Mouse (Mus musculus) cerebellum, postnatal 14 days (tissue): ENCODE results near the gene Ptprg.
"Not testable (repeated sequence)": the region's sequence is repeated elsewhere in the genome, so short reads cannot be mapped to it uniquely, and the experiment has no call there.

Experiments
- DNase-seq, 2 experiments: peaks; one replicate each; pipeline ENCODE4 v3.0.0; 2021; ENCODE audit warnings: mixed read lengths in 2 of 2

Gene Ptprg

DNA sequence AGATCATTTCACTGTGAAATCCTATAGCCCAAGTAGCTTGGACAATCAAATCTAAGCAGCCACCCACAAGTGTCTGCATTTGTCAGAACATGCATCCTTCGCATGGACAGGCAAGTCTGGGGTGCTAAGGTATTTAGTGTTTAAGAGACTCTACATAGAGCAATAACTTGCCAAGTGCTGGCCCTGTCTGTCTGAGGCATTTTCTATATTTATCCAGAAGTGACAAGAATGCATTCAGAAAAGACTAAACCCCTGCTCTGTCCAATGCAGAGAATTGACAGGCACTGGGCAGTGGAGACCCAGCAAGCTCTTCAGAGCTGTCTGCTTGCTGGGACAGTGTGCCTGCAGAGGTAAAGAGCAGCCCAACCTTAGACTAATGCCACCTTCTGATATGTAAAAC lies 625.3 kb downstream of the Ptprg start:
- no peak for DNase-seq

DNA sequence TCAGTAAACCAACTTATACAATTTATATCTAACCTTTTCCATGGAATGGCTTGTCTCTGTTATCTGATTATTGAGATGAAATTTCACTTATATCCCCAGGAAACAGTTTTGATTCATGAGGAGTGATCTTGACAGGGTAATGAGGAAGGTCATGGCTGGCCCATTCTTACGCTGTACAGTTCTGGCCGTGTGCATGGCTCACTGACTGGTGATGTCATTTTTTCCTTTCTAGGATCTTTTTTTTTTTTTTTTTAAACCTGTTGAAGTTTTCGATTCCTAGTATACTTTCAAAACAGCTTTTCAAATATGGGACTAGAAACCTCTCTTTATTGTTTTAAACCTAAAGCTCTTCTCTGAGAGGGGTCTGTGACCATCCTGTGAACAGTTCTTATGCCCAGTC lies 626.8 kb downstream of the Ptprg start:
- no peak for DNase-seq

DNA sequence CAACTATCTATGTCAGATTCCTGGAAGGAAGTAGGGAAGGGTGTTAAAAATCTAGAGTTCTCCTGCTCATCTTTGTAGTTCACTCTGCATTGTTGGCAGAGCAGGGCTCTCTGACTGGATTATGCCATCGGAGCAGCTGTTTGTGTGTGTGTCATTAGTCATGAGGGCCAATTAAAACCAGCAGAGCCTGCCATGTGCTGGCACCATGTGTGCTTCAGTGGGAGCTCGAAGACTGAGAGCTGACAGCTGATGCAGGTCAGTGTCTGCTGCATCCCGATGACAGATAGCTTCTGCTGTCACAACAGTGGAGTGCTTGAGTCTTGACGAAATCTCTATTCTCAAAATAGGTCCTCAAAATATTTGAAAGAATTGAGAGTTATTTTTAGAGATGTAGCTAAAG lies 631.7 kb downstream of the Ptprg start:
- DNase-seq = peak; percentile 49 to 50

DNA sequence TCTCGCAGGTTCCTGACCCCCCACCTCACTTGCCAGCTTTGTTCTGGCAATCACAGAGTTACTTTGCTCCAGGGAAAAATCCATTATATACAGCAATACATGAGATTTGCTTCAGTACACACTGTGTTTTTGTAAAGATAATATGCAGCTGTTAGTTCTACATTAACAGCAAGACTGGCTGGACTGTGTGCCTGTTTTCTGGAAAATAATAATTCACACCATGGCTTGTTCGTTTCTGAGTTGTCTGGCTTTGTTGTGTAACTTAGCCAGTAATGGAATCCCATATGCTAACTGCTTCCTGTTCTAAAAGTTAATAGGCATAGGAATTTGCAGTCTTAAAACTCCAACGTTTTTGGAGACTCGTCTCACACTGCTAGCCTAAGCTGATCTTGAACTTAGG lies 635.0 kb downstream of the Ptprg start:
- no peak for DNase-seq

DNA sequence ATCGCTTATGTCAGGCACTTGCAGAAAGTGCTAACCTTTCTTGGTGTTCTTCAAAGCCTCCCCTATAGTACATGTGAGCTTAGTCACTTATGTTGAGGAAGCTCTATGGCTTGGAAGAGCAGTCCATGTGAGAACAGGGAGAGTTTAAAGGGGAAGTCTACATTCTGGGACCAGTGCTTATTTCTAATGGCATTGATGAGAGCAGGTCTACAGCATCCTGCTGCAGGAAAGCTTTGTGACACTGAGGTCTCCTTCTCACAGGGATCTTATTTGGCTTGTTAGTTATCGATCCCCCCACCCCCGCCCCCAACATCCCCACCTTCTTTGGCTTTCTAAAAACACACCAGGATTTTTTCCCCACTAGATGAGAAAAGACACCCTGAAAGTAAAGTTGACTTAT lies 635.9 kb downstream of the Ptprg start:
- DNase-seq = no peak

DNA sequence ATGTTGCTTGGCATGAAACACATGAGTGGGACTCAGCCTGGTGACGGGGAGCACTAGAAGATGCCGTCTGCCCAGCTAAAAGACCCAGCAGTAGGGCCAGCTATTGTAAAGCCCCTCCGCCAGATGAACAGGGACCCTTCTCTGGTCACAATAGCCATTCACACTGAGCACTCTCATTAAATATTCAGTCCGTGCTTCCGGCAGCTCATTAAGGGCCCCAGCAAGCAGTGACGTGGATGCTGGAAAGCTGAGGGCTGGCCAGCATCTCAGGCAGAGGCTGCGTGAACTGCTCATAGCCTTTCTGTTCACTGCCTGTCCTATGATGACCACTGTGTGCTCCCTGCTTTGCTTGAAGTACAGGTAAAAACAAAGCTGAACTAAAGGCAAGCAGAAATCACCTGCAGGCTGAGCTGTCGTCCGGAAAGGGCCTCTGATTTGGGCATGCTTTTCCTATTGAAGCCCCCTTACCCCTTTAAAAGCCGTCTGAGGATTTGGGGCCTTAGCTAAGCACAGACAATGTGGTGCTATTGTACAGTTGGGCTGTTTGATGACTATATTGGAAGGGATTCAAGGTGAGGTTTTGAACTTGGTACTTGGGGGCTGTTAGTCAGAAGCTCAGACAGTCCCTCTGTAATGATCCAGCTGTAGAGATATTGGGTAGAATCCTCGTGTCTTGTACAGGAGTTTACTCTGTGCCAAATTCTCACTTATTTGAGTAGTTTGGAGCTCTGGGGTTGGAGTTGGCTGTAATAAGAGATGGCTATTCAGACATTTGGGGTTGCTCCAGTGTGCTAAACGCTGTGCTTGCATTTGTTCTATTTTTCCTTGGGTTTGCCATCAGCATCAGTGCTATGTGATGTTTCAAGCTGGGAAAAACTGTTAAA lies 636.6 kb downstream of the Ptprg start:
- DNase-seq = peak; percentile 26 to 28

DNA sequence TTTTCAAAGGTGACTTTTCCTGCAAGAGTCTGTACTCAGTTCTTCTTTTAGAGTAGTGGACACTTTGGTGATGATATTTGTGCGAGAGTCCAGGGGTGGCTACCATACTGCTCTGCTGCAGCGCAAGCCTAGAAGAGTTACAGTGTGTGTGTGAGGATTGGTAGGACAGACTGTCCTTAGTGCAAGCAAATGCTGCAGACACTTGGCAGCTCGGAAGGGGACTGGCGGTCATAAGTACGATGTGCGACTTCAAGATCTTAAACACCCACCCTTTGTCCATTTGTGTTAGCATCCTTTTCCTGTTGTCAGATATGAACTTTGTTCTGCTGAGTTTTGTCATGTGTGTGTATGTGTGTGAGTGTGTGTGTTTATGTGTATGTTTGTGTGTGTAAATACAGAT lies 637.7 kb downstream of the Ptprg start:
- no peak for DNase-seq

DNA sequence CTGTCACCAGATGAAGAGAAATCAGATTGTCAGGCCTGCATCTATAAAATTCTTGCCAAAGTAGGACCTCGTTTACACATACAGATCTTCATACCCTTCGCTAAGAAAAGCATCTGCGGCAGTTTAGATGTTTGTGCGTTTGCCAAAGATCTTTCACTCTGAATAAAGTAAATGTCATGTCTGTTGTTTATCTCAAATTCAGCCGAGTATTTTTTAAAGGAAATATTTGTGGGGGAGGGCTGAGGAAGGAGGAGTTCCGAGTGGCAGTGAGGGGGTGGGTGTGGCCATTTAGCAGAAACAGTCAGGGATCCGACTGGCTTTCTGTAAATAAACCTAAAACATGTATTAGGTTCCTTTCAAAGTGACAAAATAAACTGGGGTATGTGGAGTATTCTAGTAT lies 645.4 kb downstream of the Ptprg start:
- DNase-seq = no peak

DNA sequence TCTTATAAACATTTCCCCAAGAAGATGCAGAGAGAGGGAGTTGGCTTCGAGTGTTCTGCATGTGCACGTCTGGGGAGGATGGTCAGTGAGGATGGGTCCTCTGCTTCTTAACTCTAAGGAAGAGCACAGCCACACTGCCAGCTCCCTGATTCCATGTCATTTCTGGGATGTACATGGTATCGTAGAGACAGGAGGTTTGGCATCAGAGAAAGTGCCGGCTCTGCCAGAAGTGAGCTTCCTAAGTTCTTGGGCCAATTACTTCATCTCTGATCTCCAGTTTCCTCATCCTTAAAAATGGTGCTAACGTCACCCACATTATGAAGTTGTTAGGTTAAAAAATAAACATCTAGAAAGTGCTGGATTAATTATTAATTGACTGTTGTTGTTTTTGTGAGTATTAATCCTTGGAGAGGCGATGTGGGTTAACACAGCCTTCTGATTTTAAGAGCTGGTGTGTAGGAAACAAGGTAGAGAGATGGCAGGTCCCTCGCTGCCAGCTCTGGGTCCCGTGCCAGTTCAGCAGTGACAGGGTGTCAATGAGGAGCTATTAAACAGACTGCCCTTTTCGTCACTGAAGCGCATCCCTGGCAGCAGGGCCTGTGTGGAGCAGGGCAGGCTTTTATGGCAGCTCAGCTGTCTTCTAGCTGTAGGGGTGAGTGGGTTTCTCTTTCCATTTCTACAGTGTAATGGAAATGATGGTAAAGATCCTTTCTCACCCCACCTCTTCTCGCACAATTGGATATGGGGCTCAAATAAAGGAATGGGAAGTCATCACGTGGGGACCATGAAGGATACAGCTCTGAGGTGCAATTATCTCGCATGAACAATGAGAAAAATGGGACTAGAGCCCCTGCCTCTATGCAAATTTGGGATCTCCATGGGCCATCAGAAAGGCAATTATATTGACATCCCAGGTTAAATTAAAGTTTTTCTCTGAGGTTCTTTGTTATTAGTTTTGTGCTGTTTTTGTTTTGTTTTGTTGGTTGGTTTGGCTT lies 646.9 kb downstream of the Ptprg start:
- DNase-seq = peak; percentile 83 to 88

DNA sequence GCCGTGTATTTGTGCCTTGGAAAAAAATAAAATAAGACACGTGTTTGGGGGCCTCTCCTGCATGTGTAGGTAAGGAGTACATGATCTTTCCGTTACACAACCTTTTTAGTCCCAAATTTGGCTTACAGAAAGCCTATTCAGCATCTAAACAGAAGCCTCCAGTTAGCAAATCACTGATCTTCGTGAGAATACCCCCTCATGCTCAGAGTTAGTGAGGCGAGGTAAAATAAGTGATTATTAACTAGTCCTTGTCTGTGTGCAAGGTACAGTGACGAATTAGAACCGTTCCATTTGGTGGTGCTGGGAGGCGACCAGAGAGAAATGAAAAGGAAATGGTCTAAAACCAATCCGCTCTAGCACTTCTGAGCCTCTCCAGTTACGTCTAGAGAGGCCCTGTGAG lies 648.9 kb downstream of the Ptprg start:
- no peak for DNase-seq

DNA sequence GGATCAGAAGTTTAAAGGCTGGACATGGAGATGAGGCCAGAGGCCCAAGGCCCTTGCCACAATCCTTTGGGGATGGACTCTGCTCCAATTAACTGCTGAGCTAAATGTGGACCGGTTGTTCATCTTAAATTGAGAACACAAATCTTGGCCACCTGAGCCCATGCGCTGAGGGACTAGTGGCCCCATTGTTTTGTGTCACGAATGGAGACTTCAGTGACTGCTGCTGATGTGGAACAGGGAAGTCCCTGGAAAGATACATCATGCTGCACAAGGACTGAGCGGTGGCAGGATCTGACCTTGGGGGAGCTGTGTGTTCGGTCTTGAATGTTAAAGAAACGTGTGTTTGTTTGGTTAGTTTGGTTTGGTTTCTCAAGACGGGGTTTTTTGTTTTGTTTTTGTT lies 649.7 kb downstream of the Ptprg start:
- no peak for DNase-seq

DNA sequence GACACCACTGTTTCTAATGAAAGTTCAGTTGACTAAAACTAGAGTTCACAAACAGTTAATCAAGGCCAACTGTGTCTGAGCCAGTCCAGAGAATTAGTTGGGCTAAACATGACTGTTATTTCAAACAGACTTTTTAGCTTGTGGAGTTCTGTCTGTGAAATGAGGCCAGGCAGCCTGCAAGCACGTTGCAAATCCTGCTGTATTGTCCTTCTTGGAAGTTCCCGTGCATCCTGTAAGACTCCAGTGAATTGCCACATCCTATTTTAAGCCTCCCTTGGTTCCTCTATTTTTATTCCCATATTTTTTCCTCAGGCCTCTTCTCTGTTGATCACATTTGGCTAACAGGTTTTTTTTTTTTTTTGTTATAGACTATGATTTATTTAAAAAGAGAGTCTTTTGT lies 652.8 kb downstream of the Ptprg start:
- no peak for DNase-seq

DNA sequence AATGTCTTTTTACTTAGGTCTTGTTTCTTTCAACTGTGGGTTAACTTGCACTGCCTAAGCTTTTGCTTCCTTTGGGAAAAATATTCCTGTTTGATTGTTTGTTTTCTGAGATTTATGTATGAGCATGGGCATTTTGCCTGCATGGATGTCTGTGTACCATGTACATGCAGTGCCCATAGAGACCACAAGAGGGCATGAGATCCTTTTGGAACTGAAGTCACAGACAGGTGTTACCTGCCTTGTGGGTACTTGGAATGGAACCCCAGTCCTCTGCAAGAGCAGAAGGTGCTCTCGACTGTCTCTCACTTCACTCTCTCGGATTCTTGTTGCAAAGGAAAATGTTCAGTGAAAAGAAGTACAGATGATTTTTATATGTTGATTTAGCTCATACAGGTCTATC lies 655.2 kb downstream of the Ptprg start:
- DNase-seq = peak; percentile 41 to 62

DNA sequence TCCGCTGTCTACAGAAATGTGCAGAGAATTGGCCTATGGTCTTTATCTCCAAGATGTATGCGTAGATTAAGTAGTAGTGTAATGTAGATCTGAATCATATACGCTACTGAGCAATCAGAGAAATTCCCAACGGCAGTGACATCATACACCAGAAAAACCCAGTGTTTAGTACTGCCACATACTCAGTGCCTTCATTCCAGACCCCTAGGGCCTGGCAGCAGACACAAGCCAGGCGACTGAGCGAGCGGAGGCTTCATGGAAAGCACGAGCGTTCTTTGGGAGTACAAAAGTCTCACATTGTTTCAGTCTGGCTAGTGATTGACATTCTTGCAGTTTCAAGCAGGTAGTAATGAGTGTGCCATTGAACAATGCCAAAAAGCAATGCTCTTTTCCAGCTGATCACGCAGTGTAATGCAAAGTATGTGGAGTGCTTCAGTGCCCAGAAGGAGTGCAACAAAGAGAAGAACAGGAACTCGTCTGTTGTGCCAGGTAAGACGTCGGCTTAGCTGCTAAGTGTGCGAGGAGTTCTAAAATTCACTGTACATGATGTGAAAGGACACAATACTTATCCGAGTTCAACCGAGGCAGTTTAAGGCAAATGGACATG lies 665.3 kb downstream of the Ptprg start:
- no peak for DNase-seq

DNA sequence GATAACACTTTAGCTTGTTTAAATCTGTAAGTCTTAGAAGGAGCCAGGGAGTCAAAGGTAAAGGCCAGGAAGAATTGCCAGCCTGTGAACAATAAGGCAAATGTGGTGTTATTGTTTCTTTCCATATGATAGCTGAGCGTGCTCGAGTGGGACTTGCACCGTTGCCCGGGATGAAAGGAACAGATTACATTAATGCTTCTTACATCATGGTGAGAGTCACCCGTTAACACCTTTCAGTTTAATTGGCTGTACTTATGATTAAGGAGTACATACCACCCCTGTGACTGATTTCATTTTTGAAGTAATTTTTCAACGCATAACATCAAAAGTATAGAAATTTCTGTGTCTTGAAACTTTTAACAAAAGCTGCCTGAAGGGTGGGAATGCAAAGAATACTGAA lies 666.5 kb downstream of the Ptprg start:
- DNase-seq = no peak

DNA sequence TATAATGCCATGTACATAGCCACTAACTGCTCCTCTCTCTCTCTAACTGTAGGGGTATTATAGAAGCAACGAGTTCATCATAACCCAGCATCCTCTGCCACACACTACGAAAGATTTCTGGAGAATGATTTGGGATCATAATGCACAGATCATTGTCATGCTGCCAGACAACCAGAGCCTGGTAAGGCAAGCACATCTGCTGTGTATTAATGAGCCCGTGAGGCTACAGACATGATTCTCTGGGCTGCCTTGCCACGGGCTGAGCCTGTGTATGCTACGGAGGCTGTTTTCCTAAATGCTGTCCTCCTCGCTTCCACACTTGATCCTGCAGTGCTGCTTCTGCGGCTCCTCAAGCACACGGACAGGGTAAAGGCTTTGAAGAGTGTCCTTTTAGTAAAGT lies 667.2 kb downstream of the Ptprg start:
- no peak for DNase-seq

DNA sequence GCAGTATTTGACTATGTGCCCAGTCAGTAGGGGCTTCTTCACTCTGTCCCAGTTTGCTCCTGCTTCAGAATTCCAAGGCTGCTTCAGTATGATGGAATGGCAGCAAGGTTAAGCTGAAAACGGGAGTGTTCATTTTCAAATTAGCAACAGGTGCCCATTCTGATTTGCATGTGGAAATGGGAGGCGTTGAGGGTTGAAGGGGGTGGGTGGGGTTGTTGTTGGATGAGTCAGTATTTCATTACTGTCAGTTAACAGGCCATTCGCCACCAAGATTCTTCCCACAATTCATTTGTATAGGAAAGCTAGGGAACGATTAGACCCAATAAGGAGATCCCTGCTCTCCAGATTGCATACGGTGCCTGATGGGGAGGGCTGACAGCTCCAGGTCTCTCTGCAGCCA lies 668.2 kb downstream of the Ptprg start:
- no peak for DNase-seq

DNA sequence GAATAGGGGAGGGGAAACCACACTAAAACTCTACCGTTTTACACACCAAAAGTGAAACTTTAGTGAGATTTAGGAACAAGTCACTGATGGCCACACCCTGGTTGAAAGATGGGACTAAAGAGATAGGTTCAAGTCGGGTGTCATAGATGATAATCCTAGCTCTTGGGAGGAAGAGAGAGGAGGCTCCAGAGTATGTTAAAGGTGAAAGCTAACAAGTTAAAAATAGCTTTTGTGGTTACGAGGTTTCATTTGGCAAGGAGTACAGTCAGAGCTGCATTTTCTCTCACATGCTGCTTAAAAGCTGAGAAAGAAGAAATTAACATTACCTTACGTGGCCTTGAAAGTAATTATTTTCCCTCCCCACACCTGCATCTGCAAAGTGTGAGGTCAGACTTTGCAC lies 690.4 kb downstream of the Ptprg start:
- no peak for DNase-seq

DNA sequence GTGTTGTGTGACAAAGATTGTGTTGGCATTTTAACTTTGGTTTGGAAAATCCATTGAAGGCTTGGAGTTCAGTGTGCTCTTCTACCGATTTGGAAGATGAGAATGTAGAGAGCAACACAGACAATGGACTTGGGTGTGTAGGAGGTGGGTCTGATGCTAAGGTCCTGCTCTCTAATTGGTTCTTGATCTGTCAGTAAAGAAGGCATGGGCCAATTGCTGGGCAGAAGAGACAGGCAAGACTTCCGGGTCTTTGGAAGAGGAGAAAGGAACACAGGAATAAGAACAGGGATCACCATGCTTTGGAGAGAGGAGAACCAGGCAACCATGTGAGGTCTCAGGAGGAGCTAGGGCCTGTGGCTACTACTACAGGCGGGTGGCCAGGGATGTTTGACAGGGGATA lies 722.7 kb downstream of the Ptprg start:
- DNase-seq = no peak

DNA sequence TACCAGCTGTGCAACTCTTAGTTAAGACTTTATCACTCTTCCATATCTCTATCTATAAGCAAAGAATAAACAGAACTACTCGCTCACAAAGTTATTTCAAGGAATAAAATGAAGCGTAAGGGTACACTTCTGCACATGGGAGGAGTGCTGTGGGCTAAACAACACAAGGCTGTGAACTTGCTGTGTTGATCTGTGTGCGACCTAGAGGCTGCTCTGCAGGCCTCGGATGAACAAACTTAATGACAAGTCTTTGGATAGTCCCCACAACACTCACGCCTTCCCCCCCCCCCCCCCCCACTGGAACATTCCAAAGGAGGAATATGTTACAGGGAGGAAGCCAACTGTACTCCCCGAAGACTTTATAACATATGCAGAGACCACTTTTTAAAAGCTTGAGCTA lies 730.3 kb downstream of the Ptprg start, which contains the start of gene Gm49355:
TSS of gene Gm49355 (plus strand) at position 336 of the 400 bp plus-strand sequence.
- DNase-seq = no peak

DNA sequence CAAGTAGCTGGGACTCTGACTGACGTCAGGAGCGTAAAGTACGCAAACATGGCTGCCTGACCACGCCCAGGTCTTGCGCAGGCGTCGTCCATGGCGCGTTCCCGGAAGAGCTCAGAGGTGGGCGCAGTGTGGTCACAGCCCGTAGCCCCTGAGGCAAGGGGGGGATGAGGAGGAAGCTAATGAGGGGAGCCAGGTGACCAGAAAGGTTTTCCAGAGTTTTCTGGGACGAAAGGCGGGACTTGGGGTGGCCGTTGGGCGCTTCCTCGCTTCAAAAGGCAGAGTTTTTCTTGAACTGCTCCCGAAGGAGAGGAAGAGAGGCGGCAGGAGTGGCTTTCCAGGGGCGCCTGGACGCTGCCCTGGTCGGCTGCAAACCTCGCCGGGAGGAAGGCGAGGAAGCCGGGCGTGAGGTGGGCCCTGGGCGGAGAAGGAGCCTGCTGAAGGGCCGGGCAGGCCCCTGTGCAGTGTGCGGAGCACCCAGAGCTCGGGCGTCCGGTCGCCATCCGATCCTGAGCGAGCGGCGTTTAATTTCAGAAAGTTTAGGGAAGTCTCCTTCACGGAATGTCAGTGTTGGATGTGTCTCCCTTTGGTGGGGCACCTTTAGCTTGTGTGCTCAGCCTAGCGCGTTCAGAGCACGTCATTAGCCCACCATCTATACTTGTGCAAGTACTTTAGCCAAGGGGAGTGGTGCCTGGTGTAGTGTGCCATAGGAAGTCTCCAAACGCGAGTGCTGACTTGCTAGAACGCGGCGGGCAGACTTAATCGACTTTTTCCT lies 731.0 kb downstream of the Ptprg start, which contains the start of gene 3830406C13Rik:
TSS of gene 3830406C13Rik (plus strand) at position 33 of the 772 bp plus-strand sequence.
- DNase-seq = peak; percentile 89 to 92

DNA sequence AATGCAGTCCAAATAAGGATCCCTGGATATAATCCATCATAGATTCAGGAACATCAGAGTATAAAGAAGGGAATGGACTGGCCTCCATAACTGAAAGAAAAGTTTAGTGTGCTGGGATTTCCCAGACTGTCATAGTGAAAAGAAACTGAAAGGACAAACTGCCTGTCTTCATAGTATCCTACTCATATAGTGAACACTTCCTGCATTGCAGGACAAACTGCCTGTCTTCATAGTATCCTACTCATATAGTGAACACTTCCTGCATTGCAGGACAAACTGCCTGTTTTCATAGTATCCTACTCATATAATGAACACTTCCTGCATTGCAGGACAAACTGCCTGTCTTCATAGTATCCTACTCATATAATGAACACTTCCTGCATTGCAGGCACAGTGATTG lies 736.4 kb downstream of the Ptprg start:
- not testable (repeated sequence) for DNase-seq
